Mouse (Mus musculus): Measurements from ENCODE around the gene Olfr1309.
"Not testable (repeated sequence)": the region's sequence is repeated elsewhere in the genome, so short reads cannot be mapped to it uniquely, and the experiment has no call there.

Gene Olfr1309

DNA sequence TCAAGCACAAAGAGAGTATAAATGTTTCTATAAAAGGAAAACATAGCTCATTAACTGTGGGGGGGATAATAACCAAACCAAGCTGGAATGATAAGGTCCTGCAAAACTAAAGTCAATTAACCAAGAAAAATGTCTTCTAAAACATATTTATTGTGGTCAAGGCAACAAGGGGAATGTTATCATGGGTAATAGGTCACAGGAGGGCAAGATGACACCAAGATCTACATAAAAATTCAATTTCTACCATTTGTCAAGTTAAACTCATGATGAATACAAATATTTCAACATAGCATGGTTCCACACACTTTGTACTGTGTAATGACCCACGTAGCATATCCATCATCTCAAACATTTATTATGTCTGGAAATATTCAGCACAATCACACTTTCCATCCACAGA is at the start of gene Olfr1309:
Gene Olfr1309, minus strand, starts transcription at position 101 of the 400 bp plus-strand sequence.
- no peak for DNase-seq (ENCODE audit: low spot score)

DNA sequence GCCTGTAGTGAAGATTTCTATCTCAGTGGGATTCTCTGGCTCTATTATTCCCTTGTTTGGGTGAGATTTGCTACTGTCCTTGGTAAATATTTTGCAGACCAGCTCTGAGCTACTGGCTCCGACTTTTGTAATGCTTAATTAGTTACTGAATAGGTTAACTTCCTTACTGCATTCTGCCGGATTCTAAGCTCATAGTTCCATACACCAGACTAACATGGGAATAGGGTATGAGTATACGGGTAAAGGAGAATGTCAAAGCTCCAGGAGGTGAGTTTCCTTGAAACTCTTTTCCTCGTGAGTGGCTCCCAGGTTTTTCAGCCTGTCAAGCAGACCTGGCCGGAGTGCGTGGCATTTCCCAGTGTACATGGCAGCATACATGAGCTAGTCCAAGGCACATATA is 36.9 kb upstream of the Olfr1309 start:
- not testable (repeated sequence) for DNase-seq (ENCODE audit: low spot score)

DNA sequence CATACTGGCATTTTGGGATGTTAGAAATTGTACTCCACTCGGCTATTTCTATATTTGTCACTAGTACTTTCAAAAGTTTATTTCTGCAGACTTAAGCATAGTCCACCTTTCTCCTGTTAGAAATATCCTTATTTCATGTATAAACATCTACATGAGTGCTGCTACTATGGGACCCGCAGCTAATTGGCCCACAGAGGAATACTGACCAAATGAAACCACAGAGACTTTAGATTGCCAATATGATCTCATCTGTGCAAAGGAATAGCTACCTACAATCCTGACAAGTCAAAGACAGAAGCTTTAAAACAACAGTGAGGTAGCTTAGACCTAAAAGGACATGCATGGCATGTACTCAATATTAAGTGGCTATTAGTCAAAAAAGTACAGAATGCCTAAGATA is 34.2 kb upstream of the Olfr1309 start, which contains the start of gene Olfr1311:
Gene Olfr1311, minus strand, starts transcription at position 101 of the 400 bp plus-strand sequence.
- no peak for DNase-seq (ENCODE audit: low spot score)

DNA sequence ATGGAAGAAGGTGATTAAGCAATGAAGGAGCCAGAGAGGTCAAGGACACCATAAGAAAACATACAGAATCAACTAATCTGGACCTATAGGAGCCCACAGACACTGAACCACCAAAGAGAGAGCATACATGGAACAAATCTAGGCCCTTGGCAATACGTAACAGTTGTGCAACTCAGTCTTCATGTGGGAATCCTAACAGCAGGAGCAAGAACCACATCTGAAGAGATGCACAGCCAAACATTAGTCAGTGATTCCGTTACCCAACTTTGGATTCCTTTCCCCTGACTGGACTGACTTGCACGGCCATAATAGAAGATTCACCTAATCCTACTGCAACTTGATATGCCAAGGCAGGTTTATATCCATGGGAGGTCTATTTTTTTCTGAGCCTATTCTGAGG is 24.8 kb upstream of the Olfr1309 start:
- no peak for DNase-seq (ENCODE audit: low spot score)

DNA sequence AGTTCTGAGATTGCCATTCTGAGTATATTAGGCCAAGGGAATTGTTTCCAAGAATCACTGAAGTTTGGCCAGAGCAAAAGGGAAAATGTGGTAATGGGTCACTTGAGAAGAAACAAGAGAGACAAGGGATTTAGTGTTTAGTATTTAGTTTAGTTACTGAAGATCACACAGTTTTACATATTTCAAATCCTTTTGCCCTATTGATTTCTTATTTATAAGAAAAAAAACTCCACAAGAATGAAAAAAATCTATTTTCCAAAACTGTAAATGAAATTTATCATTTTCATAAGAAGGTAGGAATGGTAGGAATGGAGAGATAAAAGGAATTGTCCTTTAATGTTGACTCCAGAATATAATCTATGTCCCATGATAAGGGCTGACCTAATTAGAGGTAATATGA is 22.5 kb upstream of the Olfr1309 start, which contains the start of gene Olfr1310:
Gene Olfr1310, minus strand, starts transcription at position 101 of the 400 bp plus-strand sequence.
- DNase-seq (ENCODE audit: low spot score) = no peak

DNA sequence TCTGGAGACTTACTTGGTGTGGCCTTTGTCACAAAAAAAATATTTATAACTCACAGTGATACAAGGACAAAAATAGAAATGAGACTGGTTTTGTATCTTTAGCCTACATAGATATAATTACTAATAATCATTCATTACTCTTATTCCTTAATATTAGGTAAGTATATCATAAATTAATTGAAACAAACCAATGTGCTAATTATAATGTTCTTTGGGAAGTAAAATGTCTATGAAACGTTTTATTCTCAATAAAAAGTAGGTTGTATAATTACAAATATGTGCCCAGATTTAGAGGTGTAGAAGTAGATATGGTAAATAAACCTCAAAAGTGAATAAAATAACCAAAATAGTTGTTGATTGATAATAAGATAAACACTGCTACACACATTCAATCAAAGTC is 25.2 kb downstream of the Olfr1309 start, which contains the start of gene Olfr1308:
Gene Olfr1308, minus strand, starts transcription at position 101 of the 400 bp plus-strand sequence.
- no peak for DNase-seq (ENCODE audit: low spot score)

DNA sequence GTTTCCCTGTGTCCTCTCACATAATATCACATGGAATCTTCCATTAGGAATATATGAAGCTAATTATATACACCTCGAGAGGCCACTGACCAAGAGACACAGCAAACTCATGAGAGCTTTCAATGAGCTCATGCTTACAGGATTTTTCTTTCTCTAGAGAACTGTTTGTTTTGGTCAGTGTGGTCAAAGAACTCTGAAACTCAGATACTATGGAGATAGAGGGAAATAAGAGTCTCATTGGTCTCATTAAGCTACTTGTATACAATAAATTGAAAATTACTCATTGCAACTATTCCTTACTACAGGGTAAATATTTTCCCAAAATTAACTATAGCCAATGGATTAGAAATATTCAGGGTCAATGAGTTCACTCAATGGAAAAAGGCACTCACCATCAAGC is 40.7 kb downstream of the Olfr1309 start, which contains the start of gene Olfr1307:
Gene Olfr1307, minus strand, starts transcription at position 101 of the 400 bp plus-strand sequence.
- no peak for DNase-seq (ENCODE audit: low spot score)
